16 mouse cellular contexts compared by ENCODE assay signal in the genomic region with DNA sequence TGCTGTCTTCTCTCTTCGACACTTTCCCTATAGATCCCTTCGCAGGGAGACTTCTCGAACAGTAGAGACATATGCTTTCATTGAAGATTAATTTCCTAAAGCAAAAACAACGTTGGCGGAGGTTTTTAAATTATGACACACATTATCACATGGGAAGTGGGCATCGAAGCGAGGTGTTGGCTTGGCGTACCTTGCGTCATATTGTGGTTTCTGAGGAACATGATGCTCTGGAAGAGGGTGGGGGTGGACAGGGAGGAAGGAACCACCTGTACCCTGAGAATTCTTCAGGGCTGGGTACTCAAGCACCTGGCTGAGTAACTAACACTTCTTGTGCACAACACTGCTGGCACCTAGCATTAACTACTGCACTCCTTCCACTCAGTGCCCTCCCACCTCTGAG.
"Had no signal": no experiment of that assay in that cellular context is flagged by ENCODE, and none has a peak within 500 bp of the region (broad histone marks: within the 10 kb centered on the region; RNA-seq: fewer than 3 reads in every experiment).

No protein-coding gene starts in this region.

- H3K9ac ChIP-seq: lung, embryonic 14.5 days; midbrain, embryonic 12.5 days; neural tube, embryonic 13.5 days; neural tube, embryonic 15.5 days had no signal

- H3K4me2 ChIP-seq: lung, embryonic 14.5 days; midbrain, embryonic 12.5 days; neural tube, embryonic 13.5 days; neural tube, embryonic 15.5 days had no signal

- H3K36me3 ChIP-seq: midbrain, embryonic 10.5 days; midbrain, embryonic 12.5 days; neural tube, embryonic 13.5 days; neural tube, embryonic 15.5 days had no signal

- H3K4me1 ChIP-seq: midbrain, embryonic 12.5 days; neural tube, embryonic 13.5 days; neural tube, embryonic 15.5 days had no signal

- DNase-seq: lung, adult 18-20 months; lung, embryonic 14.5 days; lung, postnatal 10 days; lung, postnatal 4 days; midbrain, embryonic 14.5 days; right cerebral cortex, postnatal 14 days; spleen, adult 18-20 months; thymus, adult 18-20 months; thymus, postnatal 14 days; thymus, postnatal 36 days had no signal

- H3K27ac ChIP-seq: midbrain, embryonic 10.5 days; midbrain, embryonic 12.5 days; neural tube, embryonic 13.5 days; neural tube, embryonic 15.5 days had no signal

- H3K27me3 ChIP-seq: neural tube, embryonic 13.5 days; neural tube, embryonic 15.5 days had no signal

- ATAC-seq: midbrain, embryonic 16.5 days had no signal

- H3K4me3 ChIP-seq: midbrain, embryonic 10.5 days; midbrain, embryonic 12.5 days; myocyte; neural tube, embryonic 13.5 days; neural tube, embryonic 15.5 days had no signal

- H3K9me3 ChIP-seq: midbrain, embryonic 10.5 days; midbrain, embryonic 12.5 days; neural tube, embryonic 13.5 days; neural tube, embryonic 15.5 days had no signal
